Mouse (Mus musculus): ENCODE results near the gene Arl6ip4.

The Arl6ip4 gene

GRCm38 (mm10) chr5:124115990-124116845 lies at the start of gene Arl6ip4:
Gene Arl6ip4, plus strand, starts transcription at chr5:124116089.
- no peak for DNase-seq (ENCODE audit: low read depth, low spot score)

DNA sequence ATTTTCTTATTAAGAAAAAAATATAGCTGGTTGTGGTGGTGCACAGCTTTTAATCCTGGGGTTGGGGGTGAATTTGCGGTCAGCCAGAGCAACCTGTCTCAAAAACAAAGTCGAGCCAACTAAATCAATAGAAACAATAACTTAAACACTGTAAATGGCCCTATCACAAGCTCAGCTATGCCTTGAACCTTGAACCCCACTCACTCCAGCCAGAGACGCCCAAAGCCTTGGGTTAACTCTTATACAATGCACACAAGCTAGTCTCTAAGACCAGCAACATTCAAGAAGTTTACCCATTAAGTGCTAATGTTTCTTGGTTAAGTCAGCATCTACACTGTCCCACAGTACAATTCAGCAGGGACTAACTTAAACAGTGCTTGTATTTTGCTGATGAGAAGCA lies 46.2 kb upstream of the Arl6ip4 start:
- DNase-seq (ENCODE audit: low read depth, low spot score), result no peak

DNA sequence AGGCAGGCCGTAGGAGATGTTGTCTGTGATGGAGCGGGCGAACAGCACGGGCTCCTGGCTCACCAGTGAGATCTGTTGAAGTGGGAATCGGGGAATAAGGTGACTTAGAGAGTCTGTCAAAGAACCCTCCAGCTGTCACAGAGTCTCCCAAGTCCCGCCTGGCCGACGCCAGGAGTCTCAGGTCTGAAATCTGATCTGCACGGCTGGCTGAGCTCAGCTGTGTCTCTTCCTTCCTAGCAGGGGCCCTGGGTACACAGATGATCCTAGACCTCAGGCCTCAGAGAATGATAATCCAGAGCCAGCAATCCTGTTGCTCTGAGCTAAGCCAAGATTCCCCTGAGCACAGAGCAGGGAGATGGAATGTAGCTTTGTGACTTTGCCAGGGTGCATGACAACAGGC lies 42.2 kb upstream of the Arl6ip4 start:
- DNase-seq (ENCODE audit: low read depth, low spot score), result no peak

GRCm38 (mm10) chr5:124074845-124075307 lies 41.0 kb upstream of the Arl6ip4 start:
- no peak for DNase-seq (ENCODE audit: low read depth, low spot score)

- DNase-seq (ENCODE audit: low read depth, low spot score), result no peak
Observed at GRCm38 (mm10) chr5:124075716-124076115, 40.2 kb upstream of the Arl6ip4 start.

- no peak for DNase-seq (ENCODE audit: low read depth, low spot score)
Observed at GRCm38 (mm10) chr5:124076559-124076958, 39.3 kb upstream of the Arl6ip4 start.

- DNase-seq (ENCODE audit: low read depth, low spot score), result no peak
Observed at GRCm38 (mm10) chr5:124077241-124077640, 38.6 kb upstream of the Arl6ip4 start.

- no peak for DNase-seq (ENCODE audit: low read depth, low spot score)
Observed at GRCm38 (mm10) chr5:124077856-124078460, 37.9 kb upstream of the Arl6ip4 start.

- DNase-seq (ENCODE audit: low read depth, low spot score), result peak; percentile 72
Observed at GRCm38 (mm10) chr5:124078794-124079416, 37.0 kb upstream of the Arl6ip4 start.

DNA sequence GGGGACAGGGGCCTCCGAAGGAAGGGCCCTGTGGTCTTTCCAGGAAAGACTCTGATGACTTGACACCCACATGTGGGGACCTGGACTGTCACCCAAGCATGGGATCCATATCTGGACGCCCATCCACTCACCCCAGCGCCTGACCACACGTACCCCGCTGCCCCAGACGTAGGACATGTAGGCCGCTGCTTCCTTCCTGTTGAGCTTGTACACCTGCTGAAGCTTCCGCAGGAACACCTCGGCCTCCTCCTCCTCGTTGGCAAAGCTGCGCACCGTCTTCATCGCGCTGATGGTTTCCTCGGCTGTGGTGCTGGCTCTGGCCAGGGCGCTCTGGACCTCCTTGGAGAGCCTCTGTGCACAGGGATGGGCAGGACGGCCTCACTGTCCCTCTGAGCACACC lies 36.0 kb upstream of the Arl6ip4 start:
- no peak for DNase-seq (ENCODE audit: low read depth, low spot score)

DNA sequence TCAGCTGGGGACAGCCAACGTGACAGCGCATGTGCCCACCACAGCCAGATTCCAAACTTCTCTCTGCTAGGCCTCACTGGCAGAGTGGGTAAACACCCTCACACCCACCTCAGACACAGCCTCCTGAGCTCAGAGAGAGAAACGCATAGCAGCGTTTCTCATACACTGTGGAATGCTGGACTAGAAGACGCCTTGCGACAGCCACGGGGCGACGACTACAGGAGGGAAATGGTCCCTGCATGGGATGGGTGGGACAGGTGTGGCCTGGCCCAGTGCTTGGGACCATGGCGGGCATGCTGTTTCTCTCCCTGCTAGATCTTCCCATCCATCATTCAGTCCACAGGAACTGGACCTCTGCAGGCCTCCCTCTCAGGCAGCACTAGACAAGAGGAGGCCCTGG lies 33.4 kb upstream of the Arl6ip4 start:
- no peak for DNase-seq (ENCODE audit: low read depth, low spot score)

- no peak for DNase-seq (ENCODE audit: low read depth, low spot score)
Observed at GRCm38 (mm10) chr5:124082941-124083688, 32.8 kb upstream of the Arl6ip4 start.

- no peak for DNase-seq (ENCODE audit: low read depth, low spot score)
Observed at GRCm38 (mm10) chr5:124083850-124084587, 31.9 kb upstream of the Arl6ip4 start.

GRCm38 (mm10) chr5:124084588-124085173 lies 31.2 kb upstream of the Arl6ip4 start:
- DNase-seq (ENCODE audit: low read depth, low spot score), result no peak

DNA sequence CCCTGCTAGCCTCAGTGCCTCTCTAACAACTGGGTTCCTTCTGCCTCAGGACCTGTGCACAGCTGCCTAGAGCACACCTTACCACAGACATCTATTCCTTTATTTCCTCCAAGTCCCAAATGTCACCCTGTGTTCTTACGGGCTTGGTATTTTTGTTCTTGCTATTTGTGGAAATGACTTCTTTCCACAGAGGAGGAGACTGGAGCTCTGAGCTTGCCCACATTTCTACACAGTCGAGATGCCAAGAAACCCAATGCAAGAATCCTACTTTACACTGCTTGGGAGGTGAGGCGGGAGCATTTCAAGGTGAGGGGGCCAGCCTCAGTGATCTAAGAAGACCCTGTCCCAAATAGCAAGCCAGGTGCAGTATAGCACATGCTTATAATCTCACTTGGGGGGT lies 30.4 kb upstream of the Arl6ip4 start:
- DNase-seq (ENCODE audit: low read depth, low spot score), result no peak

- DNase-seq (ENCODE audit: low read depth, low spot score), result no peak
Observed at GRCm38 (mm10) chr5:124086876-124087275, 29.0 kb upstream of the Arl6ip4 start.

DNA sequence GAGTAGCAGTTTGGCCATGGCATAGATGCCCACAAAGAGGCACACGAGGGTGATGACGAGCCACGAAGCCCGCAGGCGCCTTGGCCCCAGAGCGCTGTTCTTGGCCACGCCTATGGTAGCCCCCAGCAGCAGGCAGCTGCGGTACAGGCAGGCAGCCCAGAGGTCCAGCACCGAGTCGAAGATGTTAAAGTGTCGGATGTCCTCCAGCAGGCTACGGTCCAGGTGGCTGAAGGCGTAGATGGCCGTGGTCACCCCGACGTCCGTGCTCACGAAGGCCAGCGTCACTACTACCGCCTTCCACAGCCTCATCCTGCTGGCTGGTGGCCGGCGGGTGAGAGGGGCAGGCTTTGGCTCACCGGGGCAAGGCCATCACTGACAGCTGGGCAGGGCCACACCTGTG lies 26.0 kb upstream of the Arl6ip4 start:
- DNase-seq (ENCODE audit: low read depth, low spot score), result no peak

GRCm38 (mm10) chr5:124091951-124092406 lies 23.9 kb upstream of the Arl6ip4 start:
- DNase-seq (ENCODE audit: low read depth, low spot score), result no peak

- no peak for DNase-seq (ENCODE audit: low read depth, low spot score)
Observed at GRCm38 (mm10) chr5:124093120-124093794, 22.6 kb upstream of the Arl6ip4 start.

Measured in brain, embryonic 18.5 days (tissue).